Mouse (Mus musculus) ES-E14 (cell line): ENCODE measurements at regions not wholly inside any gene's neighbourhood (a gene's known extent, or its start where the extent isn't known, plus 50 kb on each side); places are given as distances from the start of the nearest gene placed in this dataset.

Source experiments
- DNase-seq: peaks from one replicate; pipeline ENCODE4 v3.0.0-alpha.2; 2013; ENCODE audit warnings: low read depth, low spot score
- H3K27ac ChIP-seq: 2 replicates; pipeline ENCODE4 v1.5.1; 2012; ENCODE audit warnings: low read depth, mild to moderate bottlenecking, low read length, moderate library complexity, mixed read lengths; ENCODE audit not compliant: poor library complexity, insufficient read depth, severe bottlenecking
- H3K36me3 ChIP-seq: 2 replicates; pipeline ENCODE4 v1.6.1; 2012; ENCODE audit warnings: mild to moderate bottlenecking, low read length, moderate library complexity, mixed read lengths; ENCODE audit not compliant: control insufficient read depth, poor library complexity, insufficient read depth, severe bottlenecking
- H3K4me1 ChIP-seq, 2 experiments: fragments of 150-350 bp in 1 of 2; sonication (generic) in 1 of 2; 2 replicates each; pipeline ENCODE4 v1.6.1; 2012; ENCODE audit warnings: low read length in 2 of 2, mild to moderate bottlenecking in 1 of 2, mixed read lengths in 1 of 2; ENCODE audit not compliant: control insufficient read depth in 2 of 2, insufficient read depth in 2 of 2, poor library complexity in 1 of 2
- H3K4me3 ChIP-seq, 2 experiments: fragments of 150-350 bp in 1 of 2; sonication (generic) in 1 of 2; 2 replicates each; pipeline ENCODE4 v1.5.1; 2012; ENCODE audit warnings: low read length in 2 of 2, low read depth in 1 of 2, mild to moderate bottlenecking in 1 of 2, mixed read lengths in 1 of 2; ENCODE audit not compliant: insufficient read depth in 1 of 2, poor library complexity in 1 of 2, severe bottlenecking in 1 of 2
- H3K9ac ChIP-seq: 2 replicates; pipeline ENCODE4 v1.6.1; 2012; ENCODE audit warnings: low read depth, mild to moderate bottlenecking, low read length, mixed read lengths; ENCODE audit not compliant: poor library complexity, insufficient read depth, severe bottlenecking
- H3K9me3 ChIP-seq: fragments of 150-350 bp; sonication (generic); 2 replicates; pipeline ENCODE4 v1.6.1; 2012; ENCODE audit warnings: low read depth, mild to moderate bottlenecking, low read length; ENCODE audit not compliant: control insufficient read depth, insufficient read depth
- CHD2 ChIP-seq: IDR thresholded peaks from 2 replicates; pipeline ENCODE4 v1.6.1; 2014; ENCODE audit warnings: mild to moderate bottlenecking, low read depth, low read length, inconsistent platforms
- HCFC1 ChIP-seq: IDR thresholded peaks from 2 replicates; pipeline ENCODE4 v1.6.1; 2012; ENCODE audit warnings: low read length, inconsistent platforms, borderline replicate concordance; ENCODE audit not compliant: insufficient read depth
- MAFK ChIP-seq: IDR thresholded peaks from 2 replicates; pipeline ENCODE4 v1.6.1; 2014; ENCODE audit warnings: mild to moderate bottlenecking, low read depth, low read length, inconsistent platforms; ENCODE audit not compliant: insufficient read depth
- ZC3H11A ChIP-seq: IDR thresholded peaks from 2 replicates; pipeline ENCODE4 v1.6.1; 2012; ENCODE audit warnings: low read depth, mild to moderate bottlenecking, inconsistent platforms, low read length, borderline replicate concordance
- ZNF384 ChIP-seq: IDR thresholded peaks from 2 replicates; pipeline ENCODE4 v1.6.1; 2012; ENCODE audit warnings: low read depth, low read length, inconsistent platforms
- in situ Hi-C, 2 experiments: fragments of 600-800 bp; cut with MboI; formaldehyde crosslinking; loops; one replicate each; pipeline ENCODE4 v1.15.1; 2025; ENCODE audit warnings: low sequenced_read_pairs in 2 of 2, inconsistent platforms in 1 of 2; ENCODE audit not compliant: unreplicated experiment in 2 of 2

- no peak overlapping the region for H3K27ac ChIP-seq
- H3K4me3 ChIP-seq: no peak overlapping the region
- no peak overlapping the region for H3K9ac ChIP-seq
- no peaks in the 10 kb centered on the region for H3K4me1 ChIP-seq
- no peak for DNase-seq
- in situ Hi-C loops: no loop called here
- H3K36me3 ChIP-seq: no peaks in the 10 kb centered on the region
- TF ChIP-seq ZC3H11A: no peak
- no peak for TF ChIP-seq MAFK
- no peaks in the 10 kb centered on the region for H3K9me3 ChIP-seq
These were observed 153.1 kb upstream of the Kcnj16 start for GRCm38 (mm10) chr11:110814732-110815131.

GRCm38 (mm10) chr11:110815206-110815605 is 152.6 kb upstream of the Kcnj16 start:
- Histone ChIP-seq H3K9me3 (no peaks in the 10 kb centered on the region), H3K9ac (no peak overlapping the region), H3K4me1 (no peaks in the 10 kb centered on the region), H3K4me3 (no peak overlapping the region), H3K27ac (no peak overlapping the region), H3K36me3 (no peaks in the 10 kb centered on the region)
- no peak for DNase-seq
- in situ Hi-C loops: no loop called here
- no peak for TF ChIP-seq ZNF384
- no peak for TF ChIP-seq HCFC1
- no peak for TF ChIP-seq ZC3H11A
- TF ChIP-seq CHD2: no peak
- TF ChIP-seq MAFK: no peak

- DNase-seq: no peak
- TF ChIP-seq ZC3H11A (no peak), ZNF384 (no peak), CHD2 (no peak)
- Histone ChIP-seq H3K27ac (no peak overlapping the region), H3K4me1 (no peaks in the 10 kb centered on the region), H3K9ac (no peak overlapping the region), H3K36me3 (no peaks in the 10 kb centered on the region), H3K9me3 (no peaks in the 10 kb centered on the region), H3K4me3 (no peak overlapping the region)
- in situ Hi-C loops: no loop called here
These were observed 139.2 kb upstream of the Kcnj16 start for GRCm38 (mm10) chr11:110828584-110828983.

GRCm38 (mm10) chr11:110836688-110837087 is 131.1 kb upstream of the Kcnj16 start:
- no peak overlapping the region for H3K9ac ChIP-seq
- no peak overlapping the region for H3K27ac ChIP-seq
- no peaks in the 10 kb centered on the region for H3K9me3 ChIP-seq
- no peak overlapping the region for H3K4me3 ChIP-seq
- H3K36me3 ChIP-seq: no peaks in the 10 kb centered on the region
- no peak for DNase-seq
- H3K4me1 ChIP-seq: no peaks in the 10 kb centered on the region
- no peak for TF ChIP-seq HCFC1
- TF ChIP-seq CHD2: no peak
- TF ChIP-seq ZNF384: no peak
- TF ChIP-seq MAFK: no peak
- no peak for TF ChIP-seq ZC3H11A
- in situ Hi-C loops: no loop called here

- H3K27ac ChIP-seq: no peak overlapping the region
- no peak overlapping the region for H3K9ac ChIP-seq
- no peaks in the 10 kb centered on the region for H3K9me3 ChIP-seq
- no peaks in the 10 kb centered on the region for H3K4me1 ChIP-seq
- H3K36me3 ChIP-seq: no peaks in the 10 kb centered on the region
- in situ Hi-C loops: no loop called here
- TF ChIP-seq ZNF384 (no peak), ZC3H11A (no peak), HCFC1 (no peak), MAFK (no peak), CHD2 (no peak)
- no peak for DNase-seq
- no peak overlapping the region for H3K4me3 ChIP-seq
These were observed 128.5 kb upstream of the Kcnj16 start for GRCm38 (mm10) chr11:110839316-110839715.
